Mouse (Mus musculus) CH12.LX (cell line): ENCODE results near the gene Mprip. TPM values are rescaled to one million over a fixed set of nuclear protein-coding genes. Genes with fewer than 3 reads are reported as not detected.

Experiments
- DNase-seq: peaks from one replicate; pipeline ENCODE4 v3.0.0-alpha.2; 2013; ENCODE audit errors: extremely low read depth
- H3K27ac ChIP-seq: 2 replicates; pipeline ENCODE4 v1.5.1; 2012; ENCODE audit warnings: low read depth, mild to moderate bottlenecking, control low read depth, moderate library complexity; ENCODE audit not compliant: insufficient read depth
- H3K27me3 ChIP-seq: replicated peaks from 2 replicates; pipeline ENCODE3; 2012; ENCODE audit warnings: inconsistent platforms
- H3K36me3 ChIP-seq, 2 experiments: replicated peaks in 1 of 2; 2 replicates each; pipeline versions ENCODE3 to v1.6.1; 2012; ENCODE audit warnings: inconsistent platforms in 1 of 2, low read length in 1 of 2, mild to moderate bottlenecking in 1 of 2, mixed read lengths in 1 of 2, moderate library complexity in 1 of 2; ENCODE audit not compliant: control insufficient read depth in 1 of 2, insufficient read depth in 1 of 2
- H3K4me1 ChIP-seq, 2 experiments: 2 replicates each; pipeline ENCODE4 v1.6.1; 2012; ENCODE audit warnings: inconsistent platforms in 1 of 2, moderate library complexity in 1 of 2; ENCODE audit not compliant: insufficient read depth in 2 of 2, control insufficient read depth in 1 of 2
- H3K4me2 ChIP-seq: 2 replicates; pipeline ENCODE4 v1.6.1; 2012; ENCODE audit warnings: low read depth, mild to moderate bottlenecking, control low read depth; ENCODE audit not compliant: poor library complexity, insufficient read depth, severe bottlenecking
- H3K4me3 ChIP-seq, 3 experiments: fragments of 150-350 bp in 1 of 3; sonication (generic) in 1 of 3; replicated peaks in 1 of 3; 2 replicates each; pipeline versions ENCODE3 to v1.5.1; 2011 to 2012; ENCODE audit warnings: low read depth in 2 of 3, low read length in 2 of 3, mild to moderate bottlenecking in 2 of 3, moderate library complexity in 2 of 3, control low read depth in 1 of 3, improper control_type of control experiment in 1 of 3, inconsistent platforms in 1 of 3, mixed read lengths in 1 of 3; ENCODE audit not compliant: poor library complexity in 1 of 3
- H3K79me2 ChIP-seq: replicated peaks from 2 replicates; pipeline ENCODE4 v1.6.1; 2012; ENCODE audit warnings: mild to moderate bottlenecking, moderate library complexity; ENCODE audit not compliant: control insufficient read depth, poor library complexity, insufficient read depth, severe bottlenecking; ENCODE audit errors: extremely low read depth
- H3K9ac ChIP-seq: 2 replicates; pipeline ENCODE4 v1.6.1; 2012; ENCODE audit warnings: low read depth, mild to moderate bottlenecking, control low read depth, moderate library complexity; ENCODE audit not compliant: insufficient read depth
- H3K9me3 ChIP-seq: replicated peaks from 2 replicates; pipeline ENCODE3; 2012; ENCODE audit warnings: low read length, inconsistent platforms, mixed read lengths
- BHLHE40 ChIP-seq: IDR thresholded peaks from 2 replicates; pipeline ENCODE4 v1.6.1; 2011; ENCODE audit warnings: mild to moderate bottlenecking, low read depth, low read length, improper control_type of control experiment
- CHD1 ChIP-seq: IDR thresholded peaks from 2 replicates; pipeline ENCODE4 v1.6.1; 2012; ENCODE audit warnings: low read depth, low read length, improper control_type of control experiment, inconsistent platforms
- E2F4 ChIP-seq: IDR thresholded peaks from 2 replicates; pipeline ENCODE4 v1.6.1; 2011; ENCODE audit warnings: low read depth, low read length, improper control_type of control experiment; ENCODE audit not compliant: insufficient replicate concordance
- GABPA ChIP-seq: IDR thresholded peaks from 2 replicates; pipeline ENCODE4 v1.6.1; 2012; ENCODE audit warnings: low read depth, low read length, improper control_type of control experiment, inconsistent platforms; ENCODE audit not compliant: insufficient replicate concordance
- JUN ChIP-seq: IDR thresholded peaks from 2 replicates; pipeline ENCODE4 v1.6.1; 2011; ENCODE audit warnings: low read depth, mild to moderate bottlenecking, low read length, improper control_type of control experiment, moderate library complexity; ENCODE audit not compliant: insufficient read depth
- MAFK ChIP-seq: IDR thresholded peaks from 2 replicates; pipeline ENCODE4 v1.6.1; 2011; ENCODE audit warnings: low read length, improper control_type of control experiment; ENCODE audit not compliant: insufficient replicate concordance
- MAZ ChIP-seq: IDR thresholded peaks from 2 replicates; pipeline ENCODE4 v1.6.1; 2012; ENCODE audit warnings: low read depth, mild to moderate bottlenecking, inconsistent platforms, low read length, improper control_type of control experiment, moderate library complexity
- MEF2A ChIP-seq: IDR thresholded peaks from 2 replicates; pipeline ENCODE4 v1.6.1; 2014; ENCODE audit warnings: low read depth, mild to moderate bottlenecking, inconsistent platforms, low read length, improper control_type of control experiment, borderline replicate concordance
- MYC ChIP-seq: IDR thresholded peaks from 2 replicates; pipeline ENCODE4 v1.6.1; 2011; ENCODE audit warnings: low read depth, mild to moderate bottlenecking, improper control_type of control experiment, low read length
- NELFE ChIP-seq: IDR thresholded peaks from 2 replicates; pipeline ENCODE4 v1.6.1; 2011; ENCODE audit warnings: low read depth, low read length, improper control_type of control experiment
- PAX5 ChIP-seq: IDR thresholded peaks from 2 replicates; pipeline ENCODE4 v1.6.1; 2012; ENCODE audit warnings: low read length, inconsistent platforms, mixed read lengths
- SIN3A ChIP-seq: IDR thresholded peaks from 2 replicates; pipeline ENCODE4 v1.6.1; 2012; ENCODE audit warnings: low read length, improper control_type of control experiment, inconsistent platforms
- TBP ChIP-seq: conservative IDR thresholded peaks from 2 replicates; pipeline ENCODE4 v1.6.1; 2011; ENCODE audit warnings: low read depth, low read length, improper control_type of control experiment
- TCF12 ChIP-seq: IDR thresholded peaks from 2 replicates; pipeline ENCODE4 v1.6.1; 2014; ENCODE audit warnings: low read depth, mild to moderate bottlenecking, inconsistent platforms, low read length, improper control_type of control experiment
- UBTF ChIP-seq: IDR thresholded peaks from 2 replicates; pipeline ENCODE4 v1.6.1; 2012; ENCODE audit warnings: low read depth, mild to moderate bottlenecking, inconsistent platforms, low read length, improper control_type of control experiment, moderate library complexity
- USF1 ChIP-seq: IDR thresholded peaks from 2 replicates; pipeline ENCODE4 v1.6.1; 2014; ENCODE audit warnings: low read depth, mild to moderate bottlenecking, inconsistent platforms, low read length, improper control_type of control experiment
- USF2 ChIP-seq: conservative IDR thresholded peaks from 2 replicates; pipeline ENCODE4 v1.6.1; 2011; ENCODE audit warnings: low read depth, low read length, improper control_type of control experiment
- ZKSCAN1 ChIP-seq: IDR thresholded peaks from 2 replicates; pipeline ENCODE4 v1.6.1; 2012; ENCODE audit warnings: low read depth, inconsistent platforms, low read length, improper control_type of control experiment, borderline replicate concordance
- ZMIZ1 ChIP-seq: IDR thresholded peaks from 2 replicates; pipeline ENCODE4 v1.6.1; 2012; ENCODE audit warnings: low read depth, mild to moderate bottlenecking, inconsistent platforms, low read length, improper control_type of control experiment
- ZNF384 ChIP-seq: IDR thresholded peaks from 2 replicates; pipeline ENCODE4 v1.6.1; 2012; ENCODE audit warnings: low read depth, low read length, improper control_type of control experiment, inconsistent platforms
- dilution Hi-C: fragments of 300-500 bp; cut with MboI; formaldehyde crosslinking; loops from 2 replicates; pipeline ENCODE4 v1.14.3; 2020; ENCODE audit warnings: low sequenced_read_pairs; ENCODE audit not compliant: extremely low pct_unique_long_range_greater_than_20kb, extremely low pct_ligation_motif_present
- in situ Hi-C: fragments of 300-500 bp; cut with MboI; formaldehyde crosslinking; loops from 3 replicates; pipeline ENCODE4 v1.14.3; 2019; ENCODE audit warnings: low sequenced_read_pairs, low pct_ligation_motif_present, low pct_unique_long_range_greater_than_20kb, mixed read lengths
- polyA plus RNA-seq: library from polyadenylated mRNA; unstranded; fragments of >175 nt; gene quantifications from 2 replicates; pipeline ENCODE4 v1.2.1, GENCODE M21; 2012; ENCODE audit warnings: low read depth; ENCODE audit not compliant: insufficient read length
- total RNA-seq, 2 experiments: library from RNA; depleted of rRNA; stranded (reverse); fragments of 300-350 nt in 1 of 2; fragments of >200 nt in 1 of 2; gene quantifications; 2 replicates each; pipeline ENCODE4 v1.2.3; 2012 to 2014

The Mprip gene
- total and polyA plus RNA-seq, 3 experiments: 50.6 to 59.5 (median 56.4) TPM

- H3K9me3 ChIP-seq: no peaks in the 10 kb centered on the region
- no peaks in the 10 kb centered on the region for H3K27me3 ChIP-seq
- dilution Hi-C loops: loop anchor here (25.0 kb wide), 1 partner anchor 177 kb away; no protein-coding TSS in a partner anchor
- H3K4me1 ChIP-seq: peaks cover 3 to 5% of the 10 kb centered on the region in 2 experiments
- in situ Hi-C loops: no loop called here
- DNase-seq: no peak
- no peak overlapping the region for H3K9ac ChIP-seq
- H3K4me2 ChIP-seq: no peak overlapping the region
- TF ChIP-seq NELFE (no peak), CHD1 (no peak), BHLHE40 (no peak), ZMIZ1 (no peak), USF2 (no peak), UBTF (no peak), JUN (no peak), TBP (no peak)
- no peak overlapping the region for H3K27ac ChIP-seq
- peaks cover 27 to 29% of the 10 kb centered on the region in 2 experiments for H3K36me3 ChIP-seq
- no peak overlapping the region for H3K4me3 ChIP-seq
- H3K79me2 ChIP-seq: no peaks in the 10 kb centered on the region
These were observed 128.2 kb downstream of the Mprip start for GRCm38 (mm10) chr11:59789311-59789710.

GRCm38 (mm10) chr11:59793390-59793789, 132.3 kb downstream of the Mprip start:
- H3K4me2 ChIP-seq: no peak overlapping the region
- H3K79me2 ChIP-seq: no peaks in the 10 kb centered on the region
- H3K27me3 ChIP-seq: no peaks in the 10 kb centered on the region
- H3K4me1 ChIP-seq: no peaks in the 10 kb centered on the region
- no peak overlapping the region for H3K4me3 ChIP-seq
- dilution Hi-C loops (loop anchor here (25.0 kb wide), 1 partner anchor 181 kb away; no protein-coding TSS in a partner anchor), in situ Hi-C loops (no loop called here)
- no peak overlapping the region for H3K9ac ChIP-seq
- TF ChIP-seq MYC (no peak), MAZ (no peak), GABPA (no peak), E2F4 (no peak), MEF2A (no peak), ZKSCAN1 (no peak), PAX5 (no peak), USF1 (no peak), ZNF384 (no peak), TCF12 (no peak), MAFK (no peak), BHLHE40 (no peak), SIN3A (no peak)
- DNase-seq: no peak
- H3K27ac ChIP-seq: no peak overlapping the region
- H3K36me3 ChIP-seq: peaks cover 64 to 70% of the 10 kb centered on the region in 2 experiments
- H3K9me3 ChIP-seq: no peaks in the 10 kb centered on the region
